Mouse (Mus musculus): ENCODE measurements around the gene Lce1m.
"Not testable (repeated sequence)": the region's sequence is repeated elsewhere in the genome, so short reads cannot be mapped to it uniquely, and the experiment has no call there.

The Lce1m gene

GRCm38 (mm10) chr3:93018960-93019359 is at the start of gene Lce1m:
Gene Lce1m, minus strand, starts transcription at chr3:93019060.
- no peak for DNase-seq (ENCODE audit: low spot score)

GRCm38 (mm10) chr3:93068523-93068922 is 49.7 kb upstream of the Lce1m start, which contains the start of gene Gm4858:
Gene Gm4858, plus strand, starts transcription at chr3:93068823.
- not testable (repeated sequence) for DNase-seq (ENCODE audit: low spot score)

GRCm38 (mm10) chr3:93052826-93053474 is 34.1 kb upstream of the Lce1m start:
- DNase-seq (ENCODE audit: low spot score) = no peak

DNA sequence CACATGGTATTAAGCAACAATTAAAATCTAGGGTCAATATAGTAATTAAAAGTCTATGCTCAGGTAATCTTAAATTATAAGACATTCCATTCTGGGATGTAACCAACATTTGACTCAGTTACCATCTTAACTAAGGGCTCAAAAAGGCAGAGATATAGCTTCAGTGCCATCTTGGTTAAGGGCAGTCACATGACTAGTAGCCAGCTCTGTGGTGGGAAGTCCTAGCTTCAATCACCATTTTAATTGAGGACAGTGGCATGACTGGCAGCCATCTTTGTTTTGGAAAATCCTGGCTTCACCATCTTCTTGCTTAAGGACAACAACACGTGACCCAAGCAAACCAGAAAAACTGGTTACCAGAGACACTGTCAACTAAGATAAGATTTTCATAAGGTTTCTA is 31.3 kb upstream of the Lce1m start:
- DNase-seq (ENCODE audit: low spot score) = no peak

GRCm38 (mm10) chr3:93031450-93031849 is 12.6 kb upstream of the Lce1m start:
- peak; percentile 15 for DNase-seq (ENCODE audit: low spot score)

- DNase-seq (ENCODE audit: low spot score) = no peak
Measured at GRCm38 (mm10) chr3:93025486-93025885, 6.6 kb upstream of the Lce1m start.

- no peak for DNase-seq (ENCODE audit: low spot score)
Measured at GRCm38 (mm10) chr3:93023411-93024184, 4.7 kb upstream of the Lce1m start.

- no peak for DNase-seq (ENCODE audit: low spot score)
Measured at GRCm38 (mm10) chr3:93021171-93021570, 2.3 kb upstream of the Lce1m start.

DNA sequence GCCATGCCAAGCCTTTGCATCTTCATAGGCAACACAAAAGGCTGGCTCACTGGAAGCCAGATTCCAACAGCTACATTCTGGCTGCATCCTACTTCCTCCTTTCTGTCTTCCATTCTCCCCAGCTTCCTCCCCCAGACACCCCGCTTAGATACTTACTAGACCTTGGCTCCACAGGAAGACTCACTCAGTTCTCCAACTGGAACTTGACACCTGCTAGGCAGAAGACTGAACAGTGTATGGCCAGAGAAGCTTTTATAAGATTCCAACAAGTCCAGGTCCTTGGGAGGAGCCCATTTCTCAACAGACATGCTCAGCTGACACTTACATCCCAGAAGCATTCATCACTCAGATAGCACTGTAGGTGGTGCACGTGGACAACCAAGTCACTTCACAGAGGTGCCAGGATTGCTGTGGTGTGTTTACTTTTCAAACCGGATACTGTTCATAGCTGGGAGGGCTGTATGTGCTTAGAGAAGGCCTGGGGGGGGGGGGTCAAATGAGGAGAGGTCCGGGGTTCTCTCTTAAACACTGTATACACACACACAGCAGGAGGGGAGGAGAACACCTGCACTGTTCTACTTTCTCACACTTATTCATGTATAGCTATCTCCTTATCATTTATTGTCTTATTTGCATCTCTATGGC is 3.3 kb downstream of the Lce1m start, which contains the start of gene Crct1:
Gene Crct1 (minus strand): TSS at position 228 of the 645 bp plus-strand sequence.
- DNase-seq (ENCODE audit: low spot score) = no peak

DNA sequence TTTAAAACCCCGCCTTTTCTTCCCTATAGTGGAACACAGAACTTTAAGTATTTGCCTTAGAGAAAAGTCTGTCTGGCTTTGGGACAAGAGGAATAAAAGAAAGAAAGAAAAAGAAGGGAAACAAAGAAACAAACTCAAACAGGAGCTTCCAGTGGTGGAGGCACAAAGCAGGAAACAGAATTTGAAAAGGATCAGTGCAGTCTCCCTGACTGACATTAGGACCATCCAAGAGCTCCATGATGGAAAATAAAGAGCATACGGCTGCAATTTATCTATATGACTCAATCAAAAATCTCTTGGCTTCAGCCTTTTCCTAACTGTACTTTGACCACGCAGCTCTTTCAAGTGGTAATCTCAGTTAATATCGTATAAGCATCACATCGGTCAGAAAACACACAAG is 4.0 kb downstream of the Lce1m start:
- DNase-seq (ENCODE audit: low spot score) = no peak

DNA sequence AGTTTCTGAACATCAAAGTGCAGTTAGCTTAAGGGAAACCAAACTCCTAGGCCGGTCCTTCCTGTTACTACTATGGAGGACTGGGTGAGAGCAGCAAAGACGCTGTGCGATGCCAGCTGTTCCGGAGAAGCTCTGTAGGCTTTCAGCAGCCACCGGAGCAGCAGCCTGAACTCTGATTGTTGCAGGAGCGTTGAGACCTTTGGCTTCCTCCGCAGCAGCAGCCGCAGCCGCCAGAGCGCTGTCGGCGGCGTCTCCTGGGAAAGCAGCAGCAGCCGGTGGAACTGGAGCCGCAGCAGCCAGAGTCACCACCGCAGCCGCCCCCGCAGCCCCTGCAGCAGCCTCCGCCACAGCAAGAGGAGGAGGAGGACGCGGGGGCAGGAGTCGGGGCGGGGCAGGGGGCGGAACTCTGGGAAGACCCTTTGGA is 4.5 kb downstream of the Lce1m start:
- DNase-seq (ENCODE audit: low spot score) = peak; percentile 34

DNA sequence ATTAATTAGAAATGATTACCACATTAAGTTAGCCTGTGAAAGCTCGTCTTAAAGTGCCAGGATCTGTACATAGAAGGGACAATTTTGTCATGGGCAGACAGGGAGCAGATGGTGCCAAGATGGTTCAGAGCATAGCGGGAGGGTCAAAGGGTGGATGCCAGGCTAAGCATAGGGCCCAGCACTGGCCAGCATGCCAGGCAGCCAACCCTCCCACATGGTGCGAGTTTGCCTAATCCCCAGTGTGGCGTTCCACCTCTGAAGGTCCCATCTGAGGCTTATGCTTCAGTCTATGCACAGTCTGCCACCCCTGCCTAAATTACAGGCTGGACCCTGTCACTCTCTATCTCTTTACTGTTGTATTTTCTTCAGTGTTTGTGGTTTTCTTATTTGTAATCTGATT is 16.0 kb downstream of the Lce1m start:
- DNase-seq (ENCODE audit: low spot score) = no peak

- DNase-seq (ENCODE audit: low spot score) = no peak
Measured at GRCm38 (mm10) chr3:93000621-93001020, 18.2 kb downstream of the Lce1m start.

DNA sequence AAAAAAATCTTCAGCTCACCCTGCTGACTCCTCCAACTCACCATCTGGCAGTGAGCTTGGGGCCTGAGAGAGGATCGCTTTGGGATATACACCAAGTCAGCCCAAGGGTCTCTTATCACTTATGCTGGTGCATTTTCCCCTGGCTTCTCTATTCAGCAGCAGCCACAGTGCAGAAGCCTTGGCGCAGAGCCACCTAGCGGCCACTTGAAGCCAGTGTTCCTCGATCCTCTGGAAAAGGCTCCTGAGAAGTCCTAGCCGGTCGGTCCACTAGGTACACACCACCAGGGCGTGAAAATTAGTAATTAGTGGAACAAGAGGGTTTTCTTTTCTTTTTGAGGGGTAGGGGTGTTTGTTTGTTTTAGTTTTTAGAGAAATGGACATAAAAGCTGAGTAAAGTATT is 20.2 kb downstream of the Lce1m start:
- peak; percentile 57 for DNase-seq (ENCODE audit: low spot score)

- no peak for DNase-seq (ENCODE audit: low spot score)
Measured at GRCm38 (mm10) chr3:92991926-92992325, 26.9 kb downstream of the Lce1m start, which contains the start of gene Lce3f. Gene Lce3f, plus strand, starts transcription at chr3:92992226.

DNA sequence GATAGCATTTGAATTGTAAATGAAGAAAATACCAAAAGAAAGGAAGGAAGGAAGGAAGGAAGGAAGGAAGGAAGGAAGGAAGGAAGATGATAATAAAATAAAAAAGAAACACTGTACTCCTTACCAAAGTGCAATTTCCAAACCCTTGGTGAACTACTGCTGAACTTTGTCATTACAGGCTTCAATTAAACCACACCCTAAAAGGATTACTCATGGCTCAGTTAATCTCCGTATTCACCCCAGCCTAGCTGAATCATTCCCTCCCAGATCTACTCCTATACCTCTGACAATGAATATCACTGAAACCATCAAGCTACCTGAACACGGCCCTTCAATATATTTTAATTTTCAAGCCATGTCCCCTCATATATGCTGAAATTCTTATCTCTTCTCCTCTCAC is 40.4 kb downstream of the Lce1m start:
- DNase-seq (ENCODE audit: low spot score) = no peak
